Comparison of ENCODE assay signal across 20 mouse cellular contexts in genomic region chr15:25287850-25288249, GRCm38 (mm10).
DNase-seq lines count a peak whose midpoint lies in the region; ATAC-seq and TF ChIP-seq lines count a peak whose summit lies in the region.
"Had no signal": no experiment of that assay in that cellular context is flagged by ENCODE, and none has a peak within 500 bp of the region (broad histone marks: within the 10 kb centered on the region; RNA-seq: fewer than 3 reads in every experiment).

No protein-coding gene starts in this region.

- no peak overlapping the region for H3K9ac ChIP-seq in liver, embryonic 16.5 days (ENCODE audit: low read depth, low read length)
- no peak overlapping the region for H3K9ac ChIP-seq in liver, embryonic 12.5 days
- H3K9ac ChIP-seq in intestine, embryonic 15.5 days = no peak overlapping the region
- H3K9ac ChIP-seq: embryonic facial prominence, embryonic 13.5 days; forebrain, postnatal 0 days; heart, embryonic 13.5 days; lung, embryonic 15.5 days; midbrain, embryonic 12.5 days had no signal

- TF ChIP-seq POLR2A in bone marrow macrophage, adult 2 months (IDR thresholded peaks at IDR 0.05; ENCODE audit: borderline replicate concordance, low read depth, low read length) = no peak

- no peaks in the 10 kb centered on the region for H3K27me3 ChIP-seq in liver, embryonic 16.5 days (ENCODE audit: control insufficient read depth, insufficient read depth, low read depth, low read length)
- H3K27me3 ChIP-seq in liver, embryonic 12.5 days (replicated peaks) = no peaks in the 10 kb centered on the region
- no peaks in the 10 kb centered on the region for H3K27me3 ChIP-seq in intestine, embryonic 15.5 days (replicated peaks)
- H3K27me3 ChIP-seq: embryonic facial prominence, embryonic 13.5 days; heart, embryonic 13.5 days; lung, embryonic 15.5 days; midbrain, embryonic 12.5 days had no signal

- peak; percentile 27; the same call in 1 of the 2 replicates for ATAC-seq in liver, embryonic 16.5 days (ENCODE audit: low read depth)
- ATAC-seq in liver, embryonic 12.5 days = no peak
- ATAC-seq in neutrophil, adult 5-6 weeks (ENCODE audit: extremely low read depth, insufficient number of reproducible peaks, low FRiP score, poor library complexity, severe bottlenecking) = peak; percentile 76
- ATAC-seq in intestine, embryonic 15.5 days = no peak
- ATAC-seq: CD4-positive, CD25-positive, alpha-beta regulatory T cell, adult 4 months; forebrain, postnatal 0 days; hindbrain, postnatal 0 days had no signal

- 16% methylated on average over 3 of the region's 3 CpGs for WGBS in liver, embryonic 16.5 days (ENCODE audit: insufficient replicate concordance)
- 17% methylated on average over 3 of the region's 3 CpGs for WGBS in liver, embryonic 12.5 days (ENCODE audit: insufficient replicate concordance)
- 52% methylated on average over 3 of the region's 3 CpGs for WGBS in intestine, embryonic 15.5 days

- no peak overlapping the region for H3K27ac ChIP-seq in liver, embryonic 16.5 days (ENCODE audit: low read length)
- no peak overlapping the region for H3K27ac ChIP-seq in liver, embryonic 12.5 days
- peak overlapping the region; percentile 90 for H3K27ac ChIP-seq in bone marrow macrophage, adult 2 months (ENCODE audit: insufficient read depth, low read depth, low read length)
- no peak overlapping the region for H3K27ac ChIP-seq in intestine, embryonic 15.5 days
- H3K27ac ChIP-seq: embryonic facial prominence, embryonic 13.5 days; heart, embryonic 13.5 days; hindbrain, postnatal 0 days; limb, embryonic 10.5 days; lung, embryonic 15.5 days; midbrain, embryonic 12.5 days had no signal

- H3K4me1 ChIP-seq in liver, embryonic 16.5 days (ENCODE audit: control insufficient read depth, low read depth, low read length) = no peaks in the 10 kb centered on the region
- no peaks in the 10 kb centered on the region for H3K4me1 ChIP-seq in liver, embryonic 12.5 days
- peaks cover 46% of the 10 kb centered on the region for H3K4me1 ChIP-seq in bone marrow macrophage, adult 2 months (ENCODE audit: control insufficient read depth, insufficient read depth, low read length)
- no peaks in the 10 kb centered on the region for H3K4me1 ChIP-seq in intestine, embryonic 15.5 days (replicated peaks)
- H3K4me1 ChIP-seq: heart, embryonic 13.5 days; lung, embryonic 15.5 days had no signal

- DNase-seq in lung, postnatal 25 days (ENCODE audit: low spot score) = peak; percentile 18
- DNase-seq in right cerebral cortex, postnatal 25 days = no peak
- DNase-seq: adrenal gland, adult 8-10 months; cerebellum, adult 2 months; forebrain, postnatal 0 days; heart, postnatal 36 days; kidney, adult 8-10 months; thymus, postnatal 4 days had no signal

- H3K9me3 ChIP-seq in liver, embryonic 16.5 days (replicated peaks; ENCODE audit: control insufficient read depth, low read length) = no peaks in the 10 kb centered on the region
- H3K9me3 ChIP-seq in liver, embryonic 12.5 days (replicated peaks) = no peaks in the 10 kb centered on the region
- H3K9me3 ChIP-seq in intestine, embryonic 15.5 days = no peaks in the 10 kb centered on the region
- H3K9me3 ChIP-seq: embryonic facial prominence, embryonic 13.5 days; heart, embryonic 13.5 days; limb, embryonic 10.5 days; lung, embryonic 15.5 days; midbrain, embryonic 12.5 days had no signal

- no peak for TF ChIP-seq CTCF in bone marrow macrophage, adult 2 months (IDR thresholded peaks at IDR 0.05; ENCODE audit: low read depth, low read length)

- H3K4me2 ChIP-seq in liver, embryonic 16.5 days (ENCODE audit: low read depth, low read length) = no peak overlapping the region
- no peak overlapping the region for H3K4me2 ChIP-seq in liver, embryonic 12.5 days
- no peak overlapping the region for H3K4me2 ChIP-seq in intestine, embryonic 15.5 days (replicated peaks)
- H3K4me2 ChIP-seq: embryonic facial prominence, embryonic 13.5 days; heart, embryonic 13.5 days; lung, embryonic 15.5 days; midbrain, embryonic 12.5 days had no signal

- H3K36me3 ChIP-seq in liver, embryonic 16.5 days (ENCODE audit: control insufficient read depth, insufficient read depth) = no peaks in the 10 kb centered on the region
- no peaks in the 10 kb centered on the region for H3K36me3 ChIP-seq in liver, embryonic 12.5 days
- no peaks in the 10 kb centered on the region for H3K36me3 ChIP-seq in intestine, embryonic 15.5 days
- H3K36me3 ChIP-seq: embryonic facial prominence, embryonic 13.5 days; heart, embryonic 13.5 days; limb, embryonic 10.5 days; lung, embryonic 15.5 days; midbrain, embryonic 12.5 days had no signal

- H3K4me3 ChIP-seq in liver, embryonic 16.5 days (ENCODE audit: low read depth, low read length) = no peak overlapping the region
- no peak overlapping the region for H3K4me3 ChIP-seq in liver, embryonic 12.5 days
- no peak overlapping the region for H3K4me3 ChIP-seq in bone marrow macrophage, adult 2 months (ENCODE audit: insufficient read depth, low read length)
- H3K4me3 ChIP-seq in intestine, embryonic 15.5 days (replicated peaks) = no peak overlapping the region
- H3K4me3 ChIP-seq: embryonic facial prominence, embryonic 13.5 days; heart, embryonic 13.5 days; limb, embryonic 10.5 days; lung, embryonic 15.5 days; midbrain, embryonic 12.5 days had no signal

Comparison
In these comparisons a context has a peak if more than half of its experiments do, and no peak if none do; other contexts are left out.
1. ATAC-seq: peak in liver, embryonic 16.5 days (single experiment) and neutrophil, adult 5-6 weeks (single experiment); none in liver, embryonic 12.5 days (single experiment) and intestine, embryonic 15.5 days (single experiment).